Mouse (Mus musculus): ENCODE results near the gene Krtap9-3.
"Not testable (repeated sequence)": the region's sequence is repeated elsewhere in the genome, so short reads cannot be mapped to it uniquely, and the experiment has no call there.

The Krtap9-3 gene

GRCm38 (mm10) chr11:99597742-99598141 is at the start of gene Krtap9-3:
Krtap9-3 (minus strand) TSS chr11:99598105.
- DNase-seq (ENCODE audit: low spot score in 2 of 2), result not testable (repeated sequence)

- DNase-seq (ENCODE audit: low spot score in 2 of 2), result no peak
Measured at GRCm38 (mm10) chr11:99646444-99646843, 48.5 kb upstream of the Krtap9-3 start.

DNA sequence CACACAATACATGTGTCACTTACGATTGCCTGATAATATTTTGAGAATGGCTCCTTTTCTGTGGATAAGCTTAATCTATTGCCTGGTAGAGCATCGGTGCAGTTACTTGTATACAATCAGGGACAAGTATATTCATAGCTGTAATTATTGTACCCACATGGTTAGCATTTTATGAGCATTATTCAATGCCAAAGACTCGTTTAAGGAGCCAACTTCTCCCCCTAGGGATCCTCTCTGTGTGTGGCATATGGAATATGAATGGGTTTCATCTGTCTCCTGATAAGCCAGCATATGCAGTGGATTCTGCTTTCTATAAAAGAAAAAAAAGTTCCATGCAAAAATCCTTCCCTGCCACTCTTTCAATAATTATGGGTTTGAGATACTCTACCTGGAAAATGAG is 46.4 kb upstream of the Krtap9-3 start:
- DNase-seq (ENCODE audit: low spot score in 2 of 2), result no peak

DNA sequence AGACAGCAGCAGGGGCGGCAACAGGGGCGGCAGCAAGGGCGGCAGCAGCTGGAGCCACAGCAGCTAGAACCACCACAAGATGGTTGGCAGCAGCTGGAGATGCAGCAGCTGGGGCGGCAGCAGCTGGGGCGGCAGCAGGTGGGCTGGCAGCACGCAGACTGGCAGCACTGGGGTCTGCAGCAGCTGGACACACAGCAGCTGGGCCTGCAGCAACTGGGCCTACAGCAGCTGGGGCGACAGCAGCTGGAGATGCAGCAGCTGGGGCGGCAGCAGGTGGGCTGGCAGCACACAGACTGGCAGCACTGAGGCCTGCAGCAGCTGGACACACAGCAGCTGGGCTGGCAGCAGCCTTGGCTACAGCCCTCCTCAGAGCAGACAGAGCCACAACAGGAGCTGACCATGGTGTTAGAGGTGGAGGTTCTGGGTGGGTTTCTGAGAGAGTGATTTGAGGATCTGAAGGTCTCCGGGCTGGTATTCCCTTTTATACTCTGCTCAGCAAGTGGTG is 45.8 kb upstream of the Krtap9-3 start, which contains the start of gene Krtap4-7:
Gene Krtap4-7, minus strand, starts transcription at position 455 of the 505 bp plus-strand sequence.
- DNase-seq (ENCODE audit: low spot score in 2 of 2), result not testable (repeated sequence)

- no peak for DNase-seq (ENCODE audit: low spot score in 2 of 2)
Measured at GRCm38 (mm10) chr11:99640926-99641325, 43.0 kb upstream of the Krtap9-3 start.

DNA sequence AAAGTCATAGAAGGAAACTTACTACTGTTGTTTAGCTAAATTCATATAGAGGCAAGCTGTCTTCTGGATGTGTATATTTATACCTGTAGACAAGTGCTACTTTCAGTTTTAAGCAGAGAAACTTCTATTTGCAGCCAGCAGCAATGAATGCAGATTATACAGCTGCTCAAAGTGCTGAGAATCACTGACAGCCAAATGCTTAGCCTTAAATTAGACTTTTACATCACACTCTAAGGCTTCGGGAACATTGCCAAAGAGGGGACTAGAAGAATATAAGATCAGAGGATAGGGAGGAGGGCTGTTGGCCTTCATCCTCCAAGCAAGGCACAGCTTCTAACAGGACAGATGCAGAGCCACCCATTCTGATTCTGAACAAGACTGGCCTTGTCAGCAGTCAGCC is 39.2 kb upstream of the Krtap9-3 start:
- DNase-seq (ENCODE audit: low spot score in 2 of 2), result no peak

DNA sequence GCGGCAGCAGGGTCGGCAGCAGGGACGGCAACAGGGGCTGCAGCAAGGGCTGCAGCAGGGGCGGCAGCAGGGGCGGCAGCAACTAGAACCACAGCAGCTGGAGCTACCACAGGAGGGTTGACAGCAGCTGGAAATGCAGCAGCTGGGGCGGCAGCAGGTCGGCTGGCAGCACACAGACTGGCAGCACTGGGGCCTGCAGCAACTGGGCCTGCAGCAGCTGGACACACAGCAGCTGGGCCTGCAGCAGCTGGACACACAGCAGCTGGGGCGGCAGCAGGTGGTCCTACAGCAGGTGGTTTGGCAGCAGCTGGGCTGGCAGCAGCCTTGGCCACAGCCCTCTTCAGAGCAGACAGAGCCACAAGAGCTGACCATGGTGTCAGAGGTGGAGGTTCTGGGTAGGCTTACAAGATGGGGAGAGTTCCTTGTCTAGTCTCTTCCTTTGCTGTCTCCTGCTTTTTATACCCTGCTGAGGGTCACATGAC is 36.8 kb upstream of the Krtap9-3 start, which contains the start of gene Krtap4-2:
Gene Krtap4-2, minus strand, starts transcription at position 432 of the 482 bp plus-strand sequence.
- no peak for DNase-seq (ENCODE audit: low spot score in 2 of 2)

- no peak for DNase-seq (ENCODE audit: low spot score in 2 of 2)
Measured at GRCm38 (mm10) chr11:99633293-99633692, 35.4 kb upstream of the Krtap9-3 start.

GRCm38 (mm10) chr11:99630890-99631289 is 33.0 kb upstream of the Krtap9-3 start:
- no peak for DNase-seq (ENCODE audit: low spot score in 2 of 2)

DNA sequence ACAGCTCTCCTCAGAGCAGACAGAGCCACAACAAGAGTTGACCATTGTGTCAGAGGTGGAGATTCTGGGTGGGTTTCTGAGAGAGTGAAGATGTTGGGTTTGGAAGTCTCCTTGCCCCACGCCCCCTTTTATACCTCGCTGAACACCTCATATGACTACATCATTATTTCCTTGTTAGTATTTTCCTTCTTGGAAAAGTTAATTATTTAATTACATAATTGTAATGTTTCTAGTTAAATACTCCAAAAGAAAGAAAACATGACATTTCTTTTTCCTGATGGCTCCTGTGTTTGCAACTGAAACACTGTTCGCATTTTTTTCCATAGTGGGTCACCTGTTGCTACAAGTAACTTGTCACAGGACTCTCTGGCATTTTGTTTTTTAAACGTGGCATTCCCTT is 30.2 kb upstream of the Krtap9-3 start, which contains the start of gene Krtap4-1:
Gene Krtap4-1, minus strand, starts transcription at position 101 of the 400 bp plus-strand sequence.
- no peak for DNase-seq (ENCODE audit: low spot score in 2 of 2)

DNA sequence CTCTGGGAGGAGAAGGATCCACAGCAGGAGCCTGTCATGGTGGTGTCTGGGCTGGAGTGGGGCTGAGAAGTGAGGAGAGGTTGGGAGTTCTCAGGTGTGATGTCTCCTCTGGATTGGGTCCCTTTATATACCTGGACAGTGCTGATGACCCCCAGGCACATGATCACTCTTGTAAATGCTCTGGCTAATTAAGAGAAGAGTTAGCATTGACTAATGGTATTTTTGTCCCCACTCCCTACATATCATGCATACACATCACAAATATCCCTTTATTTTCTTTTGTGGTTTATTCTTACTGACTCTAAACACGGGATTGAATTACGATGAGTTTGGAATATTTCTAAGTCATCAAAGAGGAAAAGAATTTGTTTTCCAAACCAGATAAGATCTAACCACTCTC is 22.4 kb upstream of the Krtap9-3 start, which contains the start of gene Gm11562:
Gene Gm11562, minus strand, starts transcription at position 101 of the 400 bp plus-strand sequence.
- no peak for DNase-seq (ENCODE audit: low spot score in 2 of 2)

- no peak for DNase-seq (ENCODE audit: low spot score in 2 of 2)
Measured at GRCm38 (mm10) chr11:99614796-99615363, 17.0 kb upstream of the Krtap9-3 start, which contains the start of gene Krtap2-4. Krtap2-4 (minus strand) TSS chr11:99614846.

- DNase-seq (ENCODE audit: low spot score in 2 of 2), result not testable (repeated sequence)
Measured at GRCm38 (mm10) chr11:99610089-99610488, 12.2 kb upstream of the Krtap9-3 start, which contains the start of gene Gm11937. Gm11937 (minus strand) TSS chr11:99610189.

- no peak for DNase-seq (ENCODE audit: low spot score in 2 of 2)
Measured at GRCm38 (mm10) chr11:99609126-99609525, 11.2 kb upstream of the Krtap9-3 start.

DNA sequence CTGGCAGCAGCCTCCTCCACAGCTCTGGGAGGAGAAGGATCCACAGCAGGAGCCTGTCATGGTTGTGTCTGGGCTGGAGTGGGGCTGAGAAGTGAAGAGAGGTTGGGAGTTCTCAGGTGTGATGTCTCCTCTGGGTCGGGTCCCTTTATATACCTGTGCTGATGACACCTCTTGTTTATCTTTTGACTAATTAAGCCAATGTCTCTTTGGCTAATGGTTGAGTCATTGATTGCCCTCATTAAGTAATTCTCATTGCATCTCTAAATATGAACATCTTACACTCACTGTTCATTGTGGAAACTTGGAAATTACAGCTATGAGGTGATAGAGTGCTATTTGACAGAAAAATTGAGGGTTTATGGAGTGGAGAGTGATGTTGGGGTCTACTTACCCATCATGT is 5.3 kb upstream of the Krtap9-3 start, which contains the start of gene Gm11938:
Gene Gm11938, minus strand, starts transcription at position 101 of the 400 bp plus-strand sequence.
- not testable (repeated sequence) for DNase-seq (ENCODE audit: low spot score in 2 of 2)

GRCm38 (mm10) chr11:99590981-99591380 is 6.9 kb downstream of the Krtap9-3 start, which contains the start of gene Krtap1-3:
Krtap1-3 (minus strand) TSS chr11:99591339.
- no peak for DNase-seq (ENCODE audit: low spot score in 2 of 2)

- no peak for DNase-seq (ENCODE audit: low spot score in 2 of 2)
Measured at GRCm38 (mm10) chr11:99585096-99585495, 12.8 kb downstream of the Krtap9-3 start.

- DNase-seq (ENCODE audit: low spot score in 2 of 2), result no peak
Measured at GRCm38 (mm10) chr11:99583245-99583704, 14.6 kb downstream of the Krtap9-3 start, which contains the start of gene Krtap1-4. Krtap1-4 (minus strand) TSS chr11:99583654.

GRCm38 (mm10) chr11:99581564-99581963 is 16.3 kb downstream of the Krtap9-3 start:
- DNase-seq (ENCODE audit: low spot score in 2 of 2), result no peak

DNA sequence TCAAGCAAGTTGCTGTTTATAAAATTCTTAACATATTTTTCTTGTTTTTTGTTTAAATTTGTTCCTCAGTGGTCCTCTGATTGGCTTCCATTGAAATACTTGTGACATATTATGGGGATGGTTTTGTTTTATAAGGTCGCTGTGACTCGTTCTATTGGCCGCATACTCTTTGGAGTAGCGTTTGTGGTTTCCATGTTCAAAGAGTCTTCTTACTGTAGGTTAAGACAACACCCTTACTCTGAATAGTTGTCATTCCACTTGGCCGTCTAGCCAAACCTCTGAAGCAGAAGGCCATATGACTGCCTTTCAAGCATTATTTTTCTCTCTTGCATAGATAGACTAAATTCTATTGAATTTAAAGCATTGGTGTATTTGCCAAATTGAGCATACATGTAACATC is 16.9 kb downstream of the Krtap9-3 start:
- no peak for DNase-seq (ENCODE audit: low spot score in 2 of 2)

- no peak for DNase-seq (ENCODE audit: low spot score in 2 of 2)
Measured at GRCm38 (mm10) chr11:99580636-99581035, 17.3 kb downstream of the Krtap9-3 start, which contains the start of gene Krtap1-5. Krtap1-5 (minus strand) TSS chr11:99581016.

GRCm38 (mm10) chr11:99574106-99574505 is 23.8 kb downstream of the Krtap9-3 start:
- peak; percentile 16 to 61 for DNase-seq (ENCODE audit: low spot score in 2 of 2)

DNA sequence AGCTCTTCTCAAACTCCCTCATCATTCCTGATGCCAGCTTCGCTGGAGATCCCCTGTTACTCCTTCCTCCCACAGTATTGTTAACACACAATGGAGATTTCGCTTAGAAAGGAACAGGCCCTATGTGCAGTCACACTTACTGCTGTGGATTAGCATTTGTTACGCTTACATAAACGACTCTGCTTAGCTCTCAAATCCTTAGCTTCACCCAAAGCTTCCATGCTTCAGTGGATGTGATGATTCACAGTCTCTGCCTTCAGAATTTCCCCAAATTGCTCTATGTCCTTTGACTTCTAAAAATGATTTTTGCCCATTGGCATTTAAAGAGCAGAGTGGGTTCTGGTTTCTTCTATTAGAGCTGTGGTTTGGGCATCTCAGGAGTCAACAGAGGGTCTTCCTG is 24.7 kb downstream of the Krtap9-3 start:
- no peak for DNase-seq (ENCODE audit: low spot score in 2 of 2)

Measured in spleen, postnatal 10 days (tissue).